Mouse (Mus musculus) heart, embryonic 13.5 days (tissue): ENCODE results near the gene Apoa2. TPM values are rescaled to one million over a fixed set of nuclear protein-coding genes. Genes with fewer than 3 reads are reported as not detected.

ENCODE experiments used
- polyA plus RNA-seq: library from polyadenylated mRNA; unstranded; fragments of >200 nt; fragmentation: Nextera tagmentation; extraction: Ambion mirVana; gene quantifications from 2 replicates; pipeline ENCODE4 v1.2.1, GENCODE M21; 2015

Apoa2 gene
- polyA plus RNA-seq, 1 experiment from 2014 or later = 21.9 TPM

Other genes with a start within 250 kb of the Apoa2 start
- gene Fcgr2b, start 248.5 kb upstream of the Apoa2 start, polyA plus RNA-seq = 0.27 and 0.76 TPM in 2 replicates
- 0.37 and 0.85 TPM in 2 replicates for gene Fcgr4, start 206.1 kb upstream of the Apoa2 start, polyA plus RNA-seq
- 6.9 and 9.1 TPM in 2 replicates for gene Fcgr3, start 160.1 kb upstream of the Apoa2 start, polyA plus RNA-seq
- 2.8 TPM in 2 replicates for gene Cfap126, start 111.1 kb upstream of the Apoa2 start, polyA plus RNA-seq
- gene Sdhc, start 74.5 kb upstream of the Apoa2 start, polyA plus RNA-seq = 457 and 493 TPM in 2 replicates
- gene Mpz, start 74.3 kb upstream of the Apoa2 start, polyA plus RNA-seq = 0.33 and 0.36 TPM in 2 replicates
- gene Pcp4l1, start 28.8 kb upstream of the Apoa2 start, polyA plus RNA-seq = 38.3 and 39.3 TPM in 2 replicates
- 0.25 and 0.36 TPM in 2 replicates for gene Nr1i3, start 11.1 kb upstream of the Apoa2 start, polyA plus RNA-seq
- 44.8 and 52.5 TPM in 2 replicates for gene Tomm40l, start 2.5 kb upstream of the Apoa2 start, polyA plus RNA-seq
- gene Fcer1g, start 9.3 kb downstream of the Apoa2 start, polyA plus RNA-seq = 29.5 and 33.1 TPM in 2 replicates
- gene Adamts4, start 25.4 kb downstream of the Apoa2 start, polyA plus RNA-seq = 3.5 and 3.6 TPM in 2 replicates
- gene Ndufs2, start 26.3 kb downstream of the Apoa2 start, polyA plus RNA-seq = 424 and 495 TPM in 2 replicates
- 54.6 and 55.1 TPM in 2 replicates for gene B4galt3, start 45.3 kb downstream of the Apoa2 start, polyA plus RNA-seq
- gene Ppox, start 56.1 kb downstream of the Apoa2 start, polyA plus RNA-seq = 36.1 and 42.1 TPM in 2 replicates
- 48.4 and 52.2 TPM in 2 replicates for gene Usp21, start 62.9 kb downstream of the Apoa2 start, polyA plus RNA-seq
- gene Ufc1, start 70.0 kb downstream of the Apoa2 start, polyA plus RNA-seq = 77.2 and 89.6 TPM in 2 replicates
- gene Dedd, start 104.1 kb downstream of the Apoa2 start, polyA plus RNA-seq = 34.6 and 37.6 TPM in 2 replicates
- gene Nit1, start 120.6 kb downstream of the Apoa2 start, polyA plus RNA-seq = 34.8 and 36.9 TPM in 2 replicates
- 85.4 and 97.8 TPM in 2 replicates for gene Pfdn2, start 120.6 kb downstream of the Apoa2 start, polyA plus RNA-seq
- gene Klhdc9, start 135.7 kb downstream of the Apoa2 start, polyA plus RNA-seq = 0.65 and 0.76 TPM in 2 replicates
- 0.23 and 0.27 TPM in 2 replicates for gene Nectin4, start 145.0 kb downstream of the Apoa2 start, polyA plus RNA-seq
- gene Arhgap30, start 163.9 kb downstream of the Apoa2 start, polyA plus RNA-seq = 0.78 and 0.92 TPM in 2 replicates
- 52.1 and 53.3 TPM in 2 replicates for gene Usf1, start 186.3 kb downstream of the Apoa2 start, polyA plus RNA-seq
- 3.1 and 3.6 TPM in 2 replicates for gene Tstd1, start 193.8 kb downstream of the Apoa2 start, polyA plus RNA-seq
- 61.8 and 66.1 TPM in 2 replicates for gene F11r, start 212.5 kb downstream of the Apoa2 start, polyA plus RNA-seq